Mouse (Mus musculus) brown adipose tissue, adult 24 weeks (tissue): Measurements from ENCODE around the gene Invs. TPM values are rescaled to one million over a fixed set of nuclear protein-coding genes. Genes with fewer than 3 reads are reported as not detected.

Source experiments
- H3K27ac ChIP-seq: fragments of 200-500 bp; replicated peaks from 2 replicates; pipeline ENCODE4 v1.5.1; 2012; ENCODE audit warnings: low read depth, mild to moderate bottlenecking, low read length
- H3K4me1 ChIP-seq: fragments of 200-500 bp; 2 replicates; pipeline ENCODE4 v1.6.1; 2012; ENCODE audit warnings: low read length, mixed read lengths; ENCODE audit not compliant: control insufficient read depth, insufficient read depth, insufficient read length
- H3K4me3 ChIP-seq: fragments of 200-500 bp; 2 replicates; pipeline ENCODE4 v1.5.1; 2012; ENCODE audit warnings: low read depth, mild to moderate bottlenecking, low read length, moderate library complexity; ENCODE audit not compliant: insufficient read depth
- polyA plus RNA-seq: library from polyadenylated mRNA; stranded (reverse); fragments of >200 nt; gene quantifications from 2 replicates; pipeline ENCODE4 v1.2.4, GENCODE M21; 2012; ENCODE audit not compliant: missing spikeins, insufficient read depth, insufficient read length

Gene Invs
- polyA plus RNA-seq, 1 experiment = 2.0 TPM

- Histone ChIP-seq H3K27ac (peak overlapping the region; percentile 63), H3K4me1 (peaks cover 2% of the 10 kb centered on the region; the same call in 1 of the 2 replicates), H3K4me3 (peak overlapping the region; percentile 93)
These were observed 633 bp upstream of the Invs start for GRCm38 (mm10) chr4:48278757-48279497.

GRCm38 (mm10) chr4:48281121-48281520 lies 1.6 kb downstream of the Invs start:
- Histone ChIP-seq H3K27ac (no peak overlapping the region), H3K4me1 (peaks cover 2% of the 10 kb centered on the region; the same call in 1 of the 2 replicates), H3K4me3 (no peak overlapping the region)

GRCm38 (mm10) chr4:48287086-48287757 lies 7.7 kb downstream of the Invs start:
- no peak overlapping the region for H3K27ac ChIP-seq
- no peaks in the 10 kb centered on the region for H3K4me1 ChIP-seq
- H3K4me3 ChIP-seq = no peak overlapping the region

- no peak overlapping the region for H3K4me3 ChIP-seq
- H3K4me1 ChIP-seq = no peaks in the 10 kb centered on the region
- H3K27ac ChIP-seq = no peak overlapping the region
These were observed 35.3 kb downstream of the Invs start for GRCm38 (mm10) chr4:48314814-48315213.

- Histone ChIP-seq H3K27ac (no peak overlapping the region), H3K4me3 (no peak overlapping the region), H3K4me1 (no peaks in the 10 kb centered on the region)
These were observed 36.5 kb downstream of the Invs start for GRCm38 (mm10) chr4:48316036-48316435.

- Histone ChIP-seq H3K4me1 (no peaks in the 10 kb centered on the region), H3K27ac (no peak overlapping the region), H3K4me3 (no peak overlapping the region)
These were observed 41.7 kb downstream of the Invs start for GRCm38 (mm10) chr4:48321276-48321675.

- H3K27ac ChIP-seq = no peak overlapping the region
- no peaks in the 10 kb centered on the region for H3K4me1 ChIP-seq
- no peak overlapping the region for H3K4me3 ChIP-seq
These were observed 42.5 kb downstream of the Invs start for GRCm38 (mm10) chr4:48322095-48322494.

- no peak overlapping the region for H3K4me3 ChIP-seq
- H3K4me1 ChIP-seq = no peaks in the 10 kb centered on the region
- H3K27ac ChIP-seq = no peak overlapping the region
These were observed 47.6 kb downstream of the Invs start for GRCm38 (mm10) chr4:48327192-48327591.

- H3K4me3 ChIP-seq = no peak overlapping the region
- no peak overlapping the region for H3K27ac ChIP-seq
These were observed 48.5 kb downstream of the Invs start for GRCm38 (mm10) chr4:48328042-48328441.

GRCm38 (mm10) chr4:48332453-48333051 lies 53.0 kb downstream of the Invs start:
- H3K27ac ChIP-seq = no peak overlapping the region
- H3K4me1 ChIP-seq = no peaks in the 10 kb centered on the region

More at GRCm38 (mm10) chr4:48328042-48328441, 48.5 kb downstream of the Invs start:
- H3K4me1 ChIP-seq = no peaks in the 10 kb centered on the region

GRCm38 (mm10) chr4:48334927-48335763 lies 55.6 kb downstream of the Invs start:
- no peaks in the 10 kb centered on the region for H3K4me1 ChIP-seq
- H3K27ac ChIP-seq = no peak overlapping the region
- H3K4me3 ChIP-seq = no peak overlapping the region

More at GRCm38 (mm10) chr4:48332453-48333051, 53.0 kb downstream of the Invs start:
- no peak overlapping the region for H3K4me3 ChIP-seq

- no peak overlapping the region for H3K4me3 ChIP-seq
These were observed 63.1 kb downstream of the Invs start for GRCm38 (mm10) chr4:48342705-48343104.

GRCm38 (mm10) chr4:48362367-48362766 lies 82.8 kb downstream of the Invs start:
- H3K4me1 ChIP-seq = no peaks in the 10 kb centered on the region
- H3K27ac ChIP-seq = no peak overlapping the region
- H3K4me3 ChIP-seq = no peak overlapping the region

More at GRCm38 (mm10) chr4:48342705-48343104, 63.1 kb downstream of the Invs start:
- H3K27ac ChIP-seq = no peak overlapping the region
- no peaks in the 10 kb centered on the region for H3K4me1 ChIP-seq

- no peaks in the 10 kb centered on the region for H3K4me1 ChIP-seq
- no peak overlapping the region for H3K27ac ChIP-seq
These were observed 91.5 kb downstream of the Invs start for GRCm38 (mm10) chr4:48371037-48371436.

GRCm38 (mm10) chr4:48380940-48381339 lies 101.4 kb downstream of the Invs start:
- no peaks in the 10 kb centered on the region for H3K4me1 ChIP-seq
- H3K27ac ChIP-seq = no peak overlapping the region
- H3K4me3 ChIP-seq = no peak overlapping the region

More at GRCm38 (mm10) chr4:48371037-48371436, 91.5 kb downstream of the Invs start:
- H3K4me3 ChIP-seq = no peak overlapping the region
